ENCODE assay signal across 19 mouse cellular contexts in genomic region chr5:100255276-100255675, GRCm38 (mm10).
"Had no signal": no experiment of that assay in that cellular context is flagged by ENCODE, and none has a peak within 500 bp of the region (broad histone marks: within the 10 kb centered on the region; RNA-seq: fewer than 3 reads in every experiment).

No protein-coding gene starts in this region.

- H3K4me1 ChIP-seq: liver, embryonic 12.5 days; liver, embryonic 15.5 days; stomach, embryonic 15.5 days had no signal

- H3K27me3 ChIP-seq: limb, embryonic 13.5 days; liver, embryonic 12.5 days; liver, embryonic 15.5 days; lung, embryonic 15.5 days; stomach, embryonic 15.5 days had no signal

- H3K9ac ChIP-seq: limb, embryonic 13.5 days; liver, embryonic 12.5 days; liver, embryonic 15.5 days; lung, embryonic 15.5 days; stomach, embryonic 15.5 days had no signal

- ATAC-seq: liver, embryonic 12.5 days had no signal

- DNase-seq: kidney, adult 9 months; kidney, postnatal 14 days; kidney, postnatal 4 days; liver; lung, adult 18-20 months; lung, postnatal 10 days; lung, postnatal 36 days; midbrain, embryonic 14.5 days; right cerebral cortex, adult 18-20 months; right cerebral cortex, postnatal 14 days; right cerebral cortex, postnatal 4 days; thymus, postnatal 25 days had no signal

- H3K4me3 ChIP-seq: limb, embryonic 10.5 days; limb, embryonic 13.5 days; liver, embryonic 12.5 days; liver, embryonic 15.5 days; lung, embryonic 15.5 days; stomach, embryonic 15.5 days had no signal

- H3K9me3 ChIP-seq: limb, embryonic 10.5 days; limb, embryonic 13.5 days; liver, embryonic 12.5 days; liver, embryonic 15.5 days; lung, embryonic 15.5 days; stomach, embryonic 15.5 days had no signal

- H3K27ac ChIP-seq: limb, embryonic 10.5 days; limb, embryonic 13.5 days; liver, embryonic 12.5 days; liver, embryonic 15.5 days; lung, embryonic 15.5 days; stomach, embryonic 15.5 days had no signal

- H3K4me2 ChIP-seq: limb, embryonic 13.5 days; liver, embryonic 12.5 days; liver, embryonic 15.5 days; lung, embryonic 15.5 days; midbrain, embryonic 11.5 days; stomach, embryonic 15.5 days had no signal

- H3K36me3 ChIP-seq: limb, embryonic 10.5 days; limb, embryonic 13.5 days; liver, embryonic 12.5 days; liver, embryonic 15.5 days; lung, embryonic 15.5 days; stomach, embryonic 15.5 days had no signal
